In genomic region chr13:80535755-80536350, GRCm38 (mm10) we compare ENCODE assay signal across 14 mouse cellular contexts.
DNase-seq lines count a peak whose midpoint lies in the region; ATAC-seq and TF ChIP-seq lines count a peak whose summit lies in the region.
"Had no signal": no experiment of that assay in that cellular context is flagged by ENCODE, and none has a peak within 500 bp of the region (broad histone marks: within the 10 kb centered on the region; RNA-seq: fewer than 3 reads in every experiment).

No protein-coding gene starts in this region.

- H3K9ac ChIP-seq in limb, embryonic 12.5 days (replicated peaks) = no peak overlapping the region
- no peak overlapping the region for H3K9ac ChIP-seq in heart, embryonic 12.5 days
- no peak overlapping the region for H3K9ac ChIP-seq in lung, embryonic 15.5 days
- H3K9ac ChIP-seq in stomach, postnatal 0 days (ENCODE audit: low read length) = no peak overlapping the region

- WGBS in limb, embryonic 12.5 days = 81% methylated on average over 1 of the region's 1 CpGs
- WGBS in limb, embryonic 10.5 days = 94% methylated on average over 1 of the region's 1 CpGs
- 83% methylated on average over 1 of the region's 1 CpGs for whole genome bisulfite sequencing in heart, embryonic 12.5 days
- 76% methylated on average over 1 of the region's 1 CpGs for WGBS in lung, embryonic 15.5 days
- WGBS in stomach, postnatal 0 days = 70% methylated on average over 1 of the region's 1 CpGs

- ATAC-seq in limb, embryonic 12.5 days (ENCODE audit: insufficient number of reproducible peaks, insufficient read depth, low FRiP score, low TSS enrichment, low read depth) = no peak
- peak; percentile 67 for ATAC-seq in heart, embryonic 12.5 days (ENCODE audit: insufficient number of reproducible peaks, low FRiP score)
- peak; percentile 46; the same call in 1 of the 2 replicates for ATAC-seq in lung, embryonic 15.5 days (ENCODE audit: borderline replicate concordance, extremely low read depth, low FRiP score, low TSS enrichment)
- ATAC-seq in stomach, postnatal 0 days (ENCODE audit: low FRiP score, low TSS enrichment) = peak; percentile 38; the same call in 1 of the 2 replicates
- ATAC-seq: CD4-positive, CD25-positive, alpha-beta regulatory T cell, adult 4 months; intestine, embryonic 16.5 days had no signal

- H3K4me3 ChIP-seq in limb, embryonic 12.5 days (replicated peaks) = no peak overlapping the region
- H3K4me3 ChIP-seq in limb, embryonic 10.5 days = no peak overlapping the region
- H3K4me3 ChIP-seq in heart, embryonic 12.5 days = no peak overlapping the region
- H3K4me3 ChIP-seq in lung, embryonic 15.5 days = no peak overlapping the region
- H3K4me3 ChIP-seq in stomach, postnatal 0 days (ENCODE audit: low read depth, low read length) = no peak overlapping the region
- H3K4me3 ChIP-seq: erythroblast, embryonic 14.5 days had no signal

- 0 out of 2 replicates have a peak overlapping the region, but pooled peaks have one; percentile 17 for H3K27ac ChIP-seq in limb, embryonic 12.5 days
- no peak overlapping the region for H3K27ac ChIP-seq in limb, embryonic 10.5 days
- peak overlapping the region; percentile 75 for H3K27ac ChIP-seq in heart, embryonic 12.5 days (ENCODE audit: poor library complexity, severe bottlenecking)
- no peak overlapping the region for H3K27ac ChIP-seq in lung, embryonic 15.5 days
- peak overlapping the region; percentile 14 for H3K27ac ChIP-seq in stomach, postnatal 0 days (replicated peaks)

- no peaks in the 10 kb centered on the region for H3K36me3 ChIP-seq in limb, embryonic 12.5 days
- H3K36me3 ChIP-seq in limb, embryonic 10.5 days = no peaks in the 10 kb centered on the region
- H3K36me3 ChIP-seq in heart, embryonic 12.5 days = no peaks in the 10 kb centered on the region
- no peaks in the 10 kb centered on the region for H3K36me3 ChIP-seq in lung, embryonic 15.5 days
- no peaks in the 10 kb centered on the region for H3K36me3 ChIP-seq in stomach, postnatal 0 days (ENCODE audit: control insufficient read depth, insufficient read depth, low read length)

- H3K4me2 ChIP-seq in limb, embryonic 12.5 days = no peak overlapping the region
- no peak overlapping the region for H3K4me2 ChIP-seq in heart, embryonic 12.5 days
- H3K4me2 ChIP-seq in lung, embryonic 15.5 days = no peak overlapping the region
- H3K4me2 ChIP-seq in stomach, postnatal 0 days (replicated peaks; ENCODE audit: low read depth) = no peak overlapping the region

- no peaks in the 10 kb centered on the region for H3K9me3 ChIP-seq in limb, embryonic 12.5 days
- no peaks in the 10 kb centered on the region for H3K9me3 ChIP-seq in limb, embryonic 10.5 days (replicated peaks)
- no peaks in the 10 kb centered on the region for H3K9me3 ChIP-seq in heart, embryonic 12.5 days (replicated peaks)
- H3K9me3 ChIP-seq in lung, embryonic 15.5 days = no peaks in the 10 kb centered on the region
- no peaks in the 10 kb centered on the region for H3K9me3 ChIP-seq in stomach, postnatal 0 days (ENCODE audit: control insufficient read depth, low read length)

- TF ChIP-seq CTCF in stomach, postnatal 0 days (IDR thresholded peaks at IDR 0.05; ENCODE audit: low read depth) = no peak

- TF ChIP-seq EP300 in stomach, postnatal 0 days (optimal IDR thresholded peaks at IDR 0.05) = no peak

- DNase-seq in limb, embryonic 10.5 days (ENCODE audit: low spot score) = no peak
- DNase-seq in stomach, postnatal 0 days (ENCODE audit: low spot score) = no peak
- no peak for DNase-seq in left cerebral cortex, adult 8-10 months (ENCODE audit: low spot score in 2 of 2)
- no peak for DNase-seq in layer of hippocampus, adult 9-10 months (ENCODE audit: low spot score)
- DNase-seq: cerebellum, adult 18-20 months; layer of hippocampus, postnatal 36 days; liver; thymus, postnatal 36 days had no signal

- H3K27me3 ChIP-seq in limb, embryonic 12.5 days = no peaks in the 10 kb centered on the region
- H3K27me3 ChIP-seq in limb, embryonic 10.5 days (ENCODE audit: low read depth, poor library complexity, severe bottlenecking) = no peaks in the 10 kb centered on the region
- no peaks in the 10 kb centered on the region for H3K27me3 ChIP-seq in heart, embryonic 12.5 days (replicated peaks)
- H3K27me3 ChIP-seq in lung, embryonic 15.5 days = no peaks in the 10 kb centered on the region
- no peaks in the 10 kb centered on the region for H3K27me3 ChIP-seq in stomach, postnatal 0 days (ENCODE audit: control insufficient read depth, insufficient read depth, low read length)

- H3K4me1 ChIP-seq in limb, embryonic 12.5 days (replicated peaks) = no peaks in the 10 kb centered on the region
- 0 out of 2 replicates have a peak, but pooled peaks cover 6% of the 10 kb centered on the region for H3K4me1 ChIP-seq in limb, embryonic 10.5 days
- peaks cover 10% of the 10 kb centered on the region; the same call in 1 of the 2 replicates for H3K4me1 ChIP-seq in heart, embryonic 12.5 days (replicated peaks)
- no peaks in the 10 kb centered on the region for H3K4me1 ChIP-seq in lung, embryonic 15.5 days
- H3K4me1 ChIP-seq in stomach, postnatal 0 days (replicated peaks; ENCODE audit: control insufficient read depth, insufficient read depth) = no peaks in the 10 kb centered on the region

Comparison
In these comparisons a context has a peak if more than half of its experiments do, and no peak if none do; other contexts are left out.
1. H3K27ac ChIP-seq: peak in limb, embryonic 12.5 days (single experiment), heart, embryonic 12.5 days (single experiment) and stomach, postnatal 0 days (single experiment); none in limb, embryonic 10.5 days (single experiment) and lung, embryonic 15.5 days (single experiment).